Mouse (Mus musculus) liver, embryonic 11.5 days (tissue): ENCODE data around the gene 9130213A22Rik. TPM values are rescaled to one million over a fixed set of nuclear protein-coding genes. Genes with fewer than 3 reads are reported as not detected.

Experiments
- ATAC-seq: fragments of 200-750 bp; cut with Nextera tagmentation; replicated peaks from 2 replicates; pipeline ENCODE4 v1.8.0; 2017; ENCODE audit warnings: moderate number of reproducible peaks, mild to moderate bottlenecking, moderate TSS enrichment, moderate library complexity; ENCODE audit not compliant: low FRiP score
- DNase-seq: peaks from one replicate; pipeline ENCODE4 v3.0.0-alpha.2; 2017; ENCODE audit warnings: low spot score
- H3K27ac ChIP-seq: fragments of 300-500 bp; sonication (generic); 2 replicates; pipeline ENCODE4 v1.5.1; 2014; ENCODE audit warnings: mild to moderate bottlenecking, low read depth, low read length, control low read depth
- H3K27me3 ChIP-seq: fragments of 300-500 bp; sonication (generic); replicated peaks from 2 replicates; pipeline ENCODE4 v1.6.1; 2014; ENCODE audit warnings: low read length, mixed read lengths; ENCODE audit not compliant: control insufficient read depth, insufficient read depth
- H3K36me3 ChIP-seq: fragments of 300-500 bp; sonication (generic); 2 replicates; pipeline ENCODE4 v1.6.1; 2014; ENCODE audit warnings: mild to moderate bottlenecking, low read length, moderate library complexity, mixed read lengths; ENCODE audit not compliant: control insufficient read depth, insufficient read depth
- H3K4me1 ChIP-seq: fragments of 300-500 bp; sonication (generic); replicated peaks from 2 replicates; pipeline ENCODE4 v1.6.1; 2014; ENCODE audit warnings: low read length, mixed read lengths; ENCODE audit not compliant: control insufficient read depth, insufficient read depth
- H3K4me2 ChIP-seq: fragments of 300-500 bp; sonication (generic); 2 replicates; pipeline ENCODE4 v1.6.1; 2014; ENCODE audit warnings: mild to moderate bottlenecking, control low read depth, moderate library complexity
- H3K4me3 ChIP-seq: fragments of 300-500 bp; sonication (generic); 2 replicates; pipeline ENCODE4 v1.5.1; 2014; ENCODE audit warnings: low read depth, low read length, control low read depth
- H3K9ac ChIP-seq: fragments of 300-500 bp; sonication (generic); 2 replicates; pipeline ENCODE4 v1.6.1; 2014; ENCODE audit warnings: low read depth, low read length, control low read depth
- H3K9me3 ChIP-seq: fragments of 300-500 bp; sonication (generic); 2 replicates; pipeline ENCODE4 v1.6.1; 2016; ENCODE audit warnings: low read length, inconsistent platforms, mixed read lengths; ENCODE audit not compliant: control insufficient read depth
- WGBS: fragments of 180-500 bp; shearing (Covaris S2); extraction: QIAGEN DNeasy Blood & Tissue Kit; methylation state at CpG from one replicate; pipeline ENCODE4 v1.1.7; 2014; 5-methylcytosine and 5-hydroxymethylcytosine counted together
- polyA plus RNA-seq: library from polyadenylated mRNA; unstranded; fragments of >200 nt; fragmentation: Nextera tagmentation; extraction: Ambion mirVana; gene quantifications from 2 replicates; pipeline ENCODE4 v1.2.1, GENCODE M21; 2014

The 9130213A22Rik gene
- polyA plus RNA-seq = 0.10 and 0.22 TPM in 2 replicates

DNA sequence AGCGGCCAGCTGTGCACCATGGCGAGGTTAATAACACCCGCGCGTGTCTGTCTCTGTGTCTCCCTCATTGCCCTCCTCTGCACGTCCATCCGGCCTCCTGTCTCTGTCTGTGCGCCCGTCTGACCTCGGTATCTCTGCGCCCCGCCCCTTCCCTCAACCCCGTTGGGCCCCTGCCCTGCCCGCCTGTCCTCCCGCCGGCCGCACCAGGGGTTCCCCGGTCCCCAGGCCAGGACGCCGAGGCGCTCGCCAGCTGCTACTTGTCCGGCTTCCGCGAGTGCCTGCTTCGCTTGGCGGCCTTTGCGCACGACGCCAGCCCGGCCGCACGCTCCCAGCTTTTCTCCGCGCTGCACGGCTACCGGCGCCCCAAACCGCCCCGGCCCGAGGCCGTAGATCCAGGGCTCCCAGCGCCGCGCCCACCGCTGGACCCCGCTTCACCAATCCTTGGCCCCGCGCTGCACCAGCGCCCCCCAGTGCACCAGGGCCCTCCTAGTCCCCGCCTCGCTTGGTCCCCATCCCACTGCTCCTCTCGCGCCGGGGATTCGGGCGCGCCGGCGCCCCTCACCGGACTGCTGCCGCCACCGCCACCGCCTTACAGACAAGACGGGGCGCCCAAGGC, at the start of gene 9130213A22Rik:
Gene 9130213A22Rik, minus strand, starts transcription at position 254 of the 616 bp plus-strand sequence.
- Histone ChIP-seq H3K27me3 (peaks cover 7% of the 10 kb centered on the region), H3K4me1 (peaks cover 40% of the 10 kb centered on the region), H3K4me2 (peak within 1 kb of the TSS; percentile 99), H3K27ac (peak within 1 kb of the TSS; percentile 23), H3K9ac (peak within 1 kb of the TSS; percentile 66), H3K9me3 (no peaks in the 10 kb centered on the region), H3K4me3 (peak within 1 kb of the TSS; percentile 80), H3K36me3 (no peaks in the 10 kb centered on the region)
- ATAC-seq (peak; percentile 39), DNase-seq (peak; percentile 91)
- under 1% methylated on average over 64 of the region's 66 CpGs for WGBS

DNA sequence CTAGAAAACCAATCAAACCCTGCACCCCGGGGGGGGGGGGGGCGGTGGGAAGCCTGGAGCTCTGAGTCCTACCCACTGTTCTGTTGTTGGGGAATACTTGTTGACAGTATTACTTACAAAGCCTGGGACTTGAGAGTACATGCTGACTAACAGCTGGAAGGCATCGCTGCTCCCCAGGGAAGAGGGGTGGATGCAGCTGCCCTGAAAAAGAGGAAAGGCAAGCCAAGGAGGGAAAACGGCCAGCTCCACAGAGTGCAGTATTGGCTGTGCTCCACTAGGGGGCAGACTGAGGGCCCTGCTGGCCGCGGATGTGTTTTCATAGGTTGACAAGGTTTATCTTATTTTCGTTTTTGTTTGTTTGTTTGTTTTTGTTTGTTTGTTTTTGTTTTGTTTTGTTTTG, 49.2 kb upstream of the 9130213A22Rik start:
- DNase-seq (no peak), ATAC-seq (no peak)
- Histone ChIP-seq H3K27me3 (0 out of 2 replicates have a peak, but pooled peaks cover 6% of the 10 kb centered on the region), H3K4me3 (no peak overlapping the region), H3K4me1 (no peaks in the 10 kb centered on the region), H3K9me3 (no peaks in the 10 kb centered on the region), H3K9ac (no peak overlapping the region), H3K36me3 (no peaks in the 10 kb centered on the region), H3K27ac (no peak overlapping the region), H3K4me2 (no peak overlapping the region)
- 31% methylated on average over 7 of the region's 7 CpGs for WGBS

DNA sequence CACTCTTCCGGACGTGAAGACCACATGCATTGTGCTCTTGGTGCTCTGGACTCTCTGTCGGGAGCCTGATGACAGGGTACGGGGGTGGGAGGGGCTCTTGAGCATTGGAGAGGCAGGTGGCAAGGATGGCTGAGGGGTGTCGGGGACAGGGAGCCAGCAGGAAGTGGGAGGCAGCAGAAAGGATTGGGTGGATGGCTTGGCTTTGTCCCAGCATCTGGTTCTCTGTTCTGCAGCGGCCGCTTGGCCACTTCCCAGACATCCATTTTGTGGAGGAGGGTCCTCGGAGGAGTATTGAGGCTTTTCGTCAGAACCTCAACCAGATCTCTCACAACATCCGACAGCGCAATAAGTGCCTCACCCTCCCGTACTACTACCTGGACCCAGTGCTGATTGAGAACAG, 46.9 kb upstream of the 9130213A22Rik start:
- Histone ChIP-seq H3K9ac (no peak overlapping the region), H3K27ac (no peak overlapping the region), H3K4me3 (no peak overlapping the region), H3K9me3 (no peaks in the 10 kb centered on the region), H3K36me3 (no peaks in the 10 kb centered on the region), H3K4me2 (no peak overlapping the region), H3K4me1 (no peaks in the 10 kb centered on the region), H3K27me3 (peaks cover 11% of the 10 kb centered on the region)
- WGBS = 85% methylated on average over 12 of the region's 12 CpGs
- DNase-seq (no peak), ATAC-seq (no peak)

DNA sequence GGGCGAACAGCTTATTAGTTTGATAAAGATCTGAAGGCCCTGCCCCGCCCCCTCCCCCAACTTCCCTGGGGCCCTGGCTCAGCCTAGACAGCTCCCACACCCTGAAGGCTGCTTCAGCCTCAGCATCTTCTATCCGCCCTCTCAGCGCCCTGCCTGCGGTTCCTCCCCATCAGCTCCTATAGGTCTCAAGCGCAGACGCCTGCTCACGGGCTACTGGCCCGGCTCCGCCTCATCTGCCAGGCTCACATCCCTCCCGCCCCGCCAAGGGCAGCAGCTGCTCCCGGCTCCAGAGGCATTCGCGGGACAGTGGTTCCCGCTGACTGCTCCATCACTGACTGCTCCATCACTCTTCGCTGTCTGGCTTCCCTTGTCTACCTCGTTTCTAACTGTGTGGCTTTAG, 34.4 kb upstream of the 9130213A22Rik start, which contains the start of gene Alox12b:
Gene Alox12b, plus strand, starts transcription at position 190 of the 400 bp plus-strand sequence.
- no peaks in the 10 kb centered on the region for H3K9me3 ChIP-seq
- DNase-seq (no peak), ATAC-seq (no peak)
- H3K27ac ChIP-seq = no peak within 1 kb of the TSS
- no peaks in the 10 kb centered on the region for H3K4me1 ChIP-seq
- WGBS = 5% methylated on average over 18 of the region's 18 CpGs
- H3K9ac ChIP-seq = no peak within 1 kb of the TSS
- peaks cover 46% of the 10 kb centered on the region for H3K27me3 ChIP-seq
- H3K36me3 ChIP-seq = no peaks in the 10 kb centered on the region
- no peak within 1 kb of the TSS for H3K4me3 ChIP-seq
- peak within 1 kb of the TSS; percentile 21 for H3K4me2 ChIP-seq

DNA sequence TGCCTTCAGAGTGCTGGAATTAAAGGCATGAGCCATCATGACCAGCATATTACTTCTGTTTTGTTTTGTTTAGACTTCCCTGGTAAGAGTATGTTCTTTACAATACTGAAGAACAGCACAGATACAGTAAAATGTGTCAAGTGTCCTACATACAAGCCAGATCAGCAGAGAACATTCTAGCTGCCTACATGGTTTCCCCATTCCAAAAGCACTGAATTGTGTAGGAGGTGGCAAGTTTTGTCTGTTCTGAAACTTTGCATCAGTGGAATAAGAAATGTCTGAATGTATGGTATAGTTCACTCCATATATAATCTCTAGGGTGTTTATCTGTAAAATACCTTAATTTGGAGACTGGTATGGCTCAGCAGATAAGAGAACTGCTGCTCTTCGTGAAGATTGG, 33.0 kb upstream of the 9130213A22Rik start:
- WGBS = 16% methylated on average over 1 of the region's 1 CpGs
- Histone ChIP-seq H3K4me2 (no peak overlapping the region), H3K4me1 (no peaks in the 10 kb centered on the region), H3K27ac (no peak overlapping the region), H3K4me3 (no peak overlapping the region), H3K36me3 (no peaks in the 10 kb centered on the region), H3K9me3 (no peaks in the 10 kb centered on the region), H3K9ac (no peak overlapping the region), H3K27me3 (peaks cover 49% of the 10 kb centered on the region)
- DNase-seq (no peak), ATAC-seq (no peak)

DNA sequence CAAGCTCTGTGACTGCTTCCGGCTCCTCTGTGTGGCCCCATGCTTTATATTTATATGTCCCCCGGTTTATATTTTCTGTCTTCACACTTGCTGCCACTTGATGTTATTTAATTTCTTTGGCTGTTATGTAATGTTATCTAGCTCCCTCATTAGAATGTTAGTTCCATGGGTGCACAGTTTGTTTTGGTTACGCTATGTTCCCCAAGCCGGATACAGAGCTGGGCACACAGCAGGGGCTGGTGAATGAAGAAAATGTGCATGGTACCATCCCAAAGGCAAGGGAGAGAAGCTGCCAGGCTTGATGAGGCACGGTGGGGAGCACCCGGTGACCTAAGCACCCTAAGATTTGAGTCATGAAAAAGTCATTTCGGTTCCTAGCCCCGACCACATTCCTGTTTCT, 31.4 kb upstream of the 9130213A22Rik start:
- no peak overlapping the region for H3K9ac ChIP-seq
- no peak overlapping the region for H3K4me3 ChIP-seq
- no peak for ATAC-seq
- no peaks in the 10 kb centered on the region for H3K9me3 ChIP-seq
- no peak overlapping the region for H3K4me2 ChIP-seq
- no peaks in the 10 kb centered on the region for H3K36me3 ChIP-seq
- DNase-seq = no peak
- H3K27ac ChIP-seq = no peak overlapping the region
- 82% methylated on average over 8 of the region's 8 CpGs for WGBS
- no peaks in the 10 kb centered on the region for H3K4me1 ChIP-seq
- peaks cover 48% of the 10 kb centered on the region for H3K27me3 ChIP-seq

DNA sequence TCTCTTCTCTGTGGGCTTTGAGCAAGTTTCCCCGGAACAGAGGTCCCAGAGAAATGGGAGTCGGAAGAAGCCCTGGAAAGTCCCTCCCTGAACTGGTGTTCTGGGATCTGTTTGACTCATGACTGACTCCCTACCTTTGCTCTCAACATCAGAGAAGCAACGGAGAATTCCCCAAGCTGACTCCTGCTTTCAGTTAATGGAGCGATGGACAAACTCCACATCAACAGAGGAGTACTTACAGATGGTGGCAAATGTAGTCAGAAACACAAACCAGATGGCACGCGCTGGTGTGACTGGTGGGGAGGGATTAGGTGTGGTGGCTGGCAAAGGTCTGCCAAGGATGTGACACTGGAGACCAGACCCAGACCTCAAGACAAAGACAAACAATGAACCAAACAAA, 28.6 kb upstream of the 9130213A22Rik start:
- H3K4me1 ChIP-seq = no peaks in the 10 kb centered on the region
- no peak for ATAC-seq
- peak overlapping the region; percentile 52 for H3K4me2 ChIP-seq
- peaks cover 20% of the 10 kb centered on the region for H3K27me3 ChIP-seq
- DNase-seq = no peak
- H3K9ac ChIP-seq = no peak overlapping the region
- H3K27ac ChIP-seq = no peak overlapping the region
- H3K9me3 ChIP-seq = no peaks in the 10 kb centered on the region
- H3K36me3 ChIP-seq = no peaks in the 10 kb centered on the region
- H3K4me3 ChIP-seq = no peak overlapping the region
- WGBS = 61% methylated on average over 6 of the region's 6 CpGs

DNA sequence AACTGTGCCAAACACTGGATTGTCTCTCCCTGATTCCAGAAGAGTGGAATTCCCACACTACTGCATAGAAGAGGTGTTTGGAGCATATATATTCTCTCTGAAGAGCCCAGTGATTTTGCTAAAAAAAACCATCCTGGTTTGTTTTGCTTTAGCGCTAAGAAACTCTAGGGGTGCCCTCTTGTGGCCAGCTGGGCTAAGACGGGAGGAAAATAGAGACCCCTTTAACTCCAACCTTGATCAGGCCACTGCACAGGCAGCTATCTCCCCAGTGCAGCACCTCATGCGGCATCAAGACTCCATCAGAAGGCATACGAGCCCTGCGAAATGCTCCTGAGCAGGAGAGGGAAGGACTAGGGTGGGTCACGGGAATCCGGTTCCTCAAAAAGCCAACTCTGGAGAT, 28.1 kb upstream of the 9130213A22Rik start:
- Histone ChIP-seq H3K9ac (no peak overlapping the region), H3K4me2 (peak overlapping the region; percentile 52), H3K36me3 (no peaks in the 10 kb centered on the region), H3K27ac (no peak overlapping the region; the same call in 1 of the 2 replicates), H3K9me3 (no peaks in the 10 kb centered on the region), H3K27me3 (peaks cover 20% of the 10 kb centered on the region), H3K4me3 (no peak overlapping the region), H3K4me1 (no peaks in the 10 kb centered on the region)
- 4% methylated on average over 7 of the region's 7 CpGs for WGBS
- DNase-seq = no peak
- ATAC-seq = no peak

DNA sequence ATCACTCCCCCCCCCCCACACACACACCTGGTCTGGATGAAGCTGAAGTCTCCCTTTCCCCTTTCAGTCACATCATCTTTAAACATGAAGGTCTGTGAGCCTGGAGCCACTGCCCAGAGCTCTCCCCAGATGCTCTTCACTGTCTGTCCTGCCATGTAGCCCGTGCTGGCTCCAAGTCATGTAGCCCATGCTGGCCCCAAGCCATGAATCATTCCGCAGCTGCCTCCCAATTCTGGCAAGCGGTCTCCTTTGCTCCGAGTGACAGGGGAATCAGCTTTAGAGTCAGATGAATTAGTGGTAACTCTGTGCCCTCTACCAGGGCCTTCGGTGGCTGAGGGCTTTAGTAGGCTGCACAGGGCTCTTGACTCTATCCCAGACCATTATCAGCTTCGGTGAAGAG, 27.3 kb upstream of the 9130213A22Rik start:
- no peaks in the 10 kb centered on the region for H3K4me1 ChIP-seq
- no peak overlapping the region for H3K4me3 ChIP-seq
- no peak for ATAC-seq
- no peaks in the 10 kb centered on the region for H3K9me3 ChIP-seq
- no peak for DNase-seq
- no peak overlapping the region for H3K9ac ChIP-seq
- peaks cover 16% of the 10 kb centered on the region for H3K27me3 ChIP-seq
- H3K27ac ChIP-seq = no peak overlapping the region
- 71% methylated on average over 6 of the region's 6 CpGs for WGBS
- no peaks in the 10 kb centered on the region for H3K36me3 ChIP-seq
- no peak overlapping the region for H3K4me2 ChIP-seq
